Mouse (Mus musculus) intestine, postnatal 0 days (tissue): Measurements from ENCODE around the gene Meig1. TPM values are rescaled to one million over a fixed set of nuclear protein-coding genes. Genes with fewer than 3 reads are reported as not detected.
"Not testable (repeated sequence)": the region's sequence is repeated elsewhere in the genome, so short reads cannot be mapped to it uniquely, and the experiment has no call there.

Experiments
- ATAC-seq: fragments of 200-750 bp; cut with Nextera tagmentation; 2 replicates; pipeline ENCODE4 v1.8.0; 2017; ENCODE audit warnings: mild to moderate bottlenecking, moderate TSS enrichment, moderate library complexity
- H3K27ac ChIP-seq: fragments of 300-500 bp; sonication (generic); 2 replicates; pipeline ENCODE4 v1.5.1; 2014; ENCODE audit warnings: mild to moderate bottlenecking, low read depth, low read length, moderate library complexity
- H3K27me3 ChIP-seq: fragments of 300-500 bp; sonication (generic); replicated peaks from 2 replicates; pipeline ENCODE4 v1.6.1; 2014; ENCODE audit warnings: low read length, mixed read lengths; ENCODE audit not compliant: control insufficient read depth, insufficient read depth
- H3K36me3 ChIP-seq: fragments of 300-500 bp; sonication (generic); 2 replicates; pipeline ENCODE4 v1.6.1; 2014; ENCODE audit warnings: mild to moderate bottlenecking, moderate library complexity; ENCODE audit not compliant: control insufficient read depth, insufficient read depth
- H3K4me1 ChIP-seq: fragments of 300-500 bp; sonication (generic); replicated peaks from 2 replicates; pipeline ENCODE4 v1.6.1; 2014; ENCODE audit warnings: antibody characterized with exemption, low read length, mixed read lengths; ENCODE audit not compliant: control insufficient read depth, insufficient read depth
- H3K4me2 ChIP-seq: fragments of 300-500 bp; sonication (generic); replicated peaks from 2 replicates; pipeline ENCODE4 v1.6.1; 2014; ENCODE audit warnings: low read depth, mild to moderate bottlenecking, moderate library complexity
- H3K4me3 ChIP-seq: fragments of 300-500 bp; sonication (generic); 2 replicates; pipeline ENCODE4 v1.5.1; 2014; ENCODE audit warnings: low read depth, low read length
- H3K9ac ChIP-seq: fragments of 300-500 bp; sonication (generic); 2 replicates; pipeline ENCODE4 v1.6.1; 2014; ENCODE audit warnings: mild to moderate bottlenecking, low read depth, low read length
- H3K9me3 ChIP-seq: fragments of 300-500 bp; sonication (generic); 2 replicates; pipeline ENCODE4 v1.6.1; 2016; ENCODE audit warnings: mixed run types; ENCODE audit not compliant: control insufficient read depth
- CTCF ChIP-seq: sonication (generic); IDR thresholded peaks from 2 replicates; pipeline ENCODE4 v1.5.1; 2016; ENCODE audit warnings: low read depth, mild to moderate bottlenecking, control low read depth, antibody characterized with exemption, moderate library complexity
- whole genome bisulfite sequencing: fragments of 180-500 bp; shearing (Covaris S2); extraction: QIAGEN DNeasy Blood & Tissue Kit; methylation state at CpG from one replicate; pipeline ENCODE4 v1.1.7; 2014; 5-methylcytosine and 5-hydroxymethylcytosine counted together
- polyA plus RNA-seq: library from polyadenylated mRNA; unstranded; fragments of >200 nt; fragmentation: Nextera tagmentation; extraction: Ambion mirVana; gene quantifications from 2 replicates; pipeline ENCODE4 v1.2.1, GENCODE M21; 2015

Meig1 gene
- polyA plus RNA-seq, 1 experiment from 2014 or later, result 0.43 TPM

- Histone ChIP-seq H3K4me1 (no peaks in the 10 kb centered on the region), H3K4me3 (no peak overlapping the region), H3K36me3 (no peaks in the 10 kb centered on the region), H3K9ac (no peak overlapping the region), H3K4me2 (no peak overlapping the region), H3K9me3 (no peaks in the 10 kb centered on the region), H3K27ac (no peak overlapping the region), H3K27me3 (0 out of 2 replicates have a peak, but pooled peaks cover 4% of the 10 kb centered on the region)
- 28% methylated on average over 1 of the region's 1 CpGs for WGBS
- TF ChIP-seq CTCF, result no peak
- no peak for ATAC-seq
Observed at GRCm38 (mm10) chr2:3415676-3416075, 6.8 kb downstream of the Meig1 start.

- Histone ChIP-seq H3K27me3 (0 out of 2 replicates have a peak, but pooled peaks cover 4% of the 10 kb centered on the region), H3K4me3 (no peak overlapping the region), H3K4me2 (no peak overlapping the region), H3K9me3 (no peaks in the 10 kb centered on the region), H3K27ac (no peak overlapping the region), H3K9ac (no peak overlapping the region), H3K4me1 (no peaks in the 10 kb centered on the region), H3K36me3 (no peaks in the 10 kb centered on the region)
- peak; percentile 78 for TF ChIP-seq CTCF
- no peak for ATAC-seq
- 47% methylated on average over 4 of the region's 4 CpGs for WGBS
Observed at GRCm38 (mm10) chr2:3414241-3414640, 8.2 kb downstream of the Meig1 start.

- H3K36me3 ChIP-seq, result no peaks in the 10 kb centered on the region
- H3K4me1 ChIP-seq, result no peaks in the 10 kb centered on the region
- H3K4me2 ChIP-seq, result no peak overlapping the region
- no peak for TF ChIP-seq CTCF
- H3K27me3 ChIP-seq, result no peaks in the 10 kb centered on the region
- H3K27ac ChIP-seq, result no peak overlapping the region
- ATAC-seq, result no peak
- 68% methylated on average over 7 of the region's 7 CpGs for WGBS
- H3K9ac ChIP-seq, result no peak overlapping the region
- no peak overlapping the region for H3K4me3 ChIP-seq
- H3K9me3 ChIP-seq, result no peaks in the 10 kb centered on the region
Observed at GRCm38 (mm10) chr2:3407756-3408155, 14.7 kb downstream of the Meig1 start.

DNA sequence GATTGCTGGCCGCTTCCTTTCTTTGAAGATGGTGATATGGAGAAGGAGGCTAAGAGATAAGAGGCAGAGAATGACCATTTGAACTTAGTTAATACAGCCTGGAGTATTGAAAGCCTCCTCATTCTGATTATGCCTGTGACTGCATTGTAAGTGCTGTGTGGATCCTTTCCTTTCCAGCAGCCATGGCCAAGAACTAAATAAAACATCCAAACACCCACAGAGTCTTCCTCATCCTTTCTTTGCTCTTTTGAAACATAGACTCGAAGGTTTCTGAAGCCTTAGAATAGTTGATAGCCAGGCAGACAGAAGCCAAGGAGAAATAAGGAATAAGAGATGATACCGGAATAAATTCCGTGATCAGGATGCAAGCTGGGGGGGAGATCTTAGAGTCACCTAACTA, 16.5 kb downstream of the Meig1 start:
- H3K4me2 ChIP-seq, result no peak overlapping the region
- ATAC-seq, result no peak
- no peak overlapping the region for H3K9ac ChIP-seq
- H3K4me1 ChIP-seq, result no peaks in the 10 kb centered on the region
- TF ChIP-seq CTCF, result no peak
- WGBS, result 83% methylated on average over 4 of the region's 4 CpGs
- H3K36me3 ChIP-seq, result no peaks in the 10 kb centered on the region
- no peak overlapping the region for H3K27ac ChIP-seq
- no peaks in the 10 kb centered on the region for H3K27me3 ChIP-seq
- no peaks in the 10 kb centered on the region for H3K9me3 ChIP-seq
- H3K4me3 ChIP-seq, result no peak overlapping the region

DNA sequence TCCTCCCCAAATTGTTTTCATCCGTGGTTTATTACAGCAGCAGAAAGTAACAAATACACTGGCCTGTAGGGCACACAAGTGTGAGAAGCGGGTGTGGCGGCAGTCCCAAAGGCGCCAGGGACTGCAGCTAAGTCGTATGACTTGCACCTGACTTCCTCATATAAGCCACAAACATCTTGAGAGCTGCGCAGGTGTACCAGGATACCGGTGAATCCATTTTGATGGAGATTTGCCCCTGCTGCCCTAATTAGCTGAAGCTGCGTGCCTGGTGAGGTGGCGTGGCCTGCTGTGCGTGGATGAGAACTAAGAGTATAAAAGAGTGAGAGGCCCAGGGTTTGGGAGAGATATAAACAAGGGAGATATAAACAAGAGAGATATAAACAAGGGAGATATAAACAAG, 25.3 kb downstream of the Meig1 start, which contains the start of gene Olah:
TSS of gene Olah (minus strand) at position 101 of the 400 bp plus-strand sequence.
- not testable (repeated sequence) for H3K36me3 ChIP-seq, H3K4me2 ChIP-seq, H3K9ac ChIP-seq, H3K4me3 ChIP-seq, H3K4me1 ChIP-seq, H3K27ac ChIP-seq, ATAC-seq, H3K27me3 ChIP-seq, H3K9me3 ChIP-seq
- WGBS, result 56% methylated on average over 10 of the region's 10 CpGs

DNA sequence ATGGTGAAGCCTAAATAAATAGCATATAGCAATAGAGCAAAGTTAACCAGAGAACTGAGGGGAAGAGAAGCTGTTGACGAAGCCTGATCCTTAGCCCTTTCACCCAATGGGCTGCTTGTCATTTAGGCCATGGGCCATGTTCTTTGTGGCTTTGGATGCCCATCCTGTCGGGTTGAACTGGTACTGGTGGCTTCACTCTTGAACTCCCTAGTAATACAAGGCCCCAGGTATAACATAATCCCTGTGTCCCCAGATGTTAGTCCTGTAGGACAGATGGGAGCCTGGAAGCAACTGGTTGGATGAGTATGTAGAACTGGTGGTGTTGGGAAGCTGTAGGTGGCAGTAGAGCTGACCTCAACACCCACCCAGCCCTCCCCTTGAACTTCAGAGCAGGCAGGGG, 30.5 kb downstream of the Meig1 start:
- no peaks in the 10 kb centered on the region for H3K36me3 ChIP-seq
- H3K4me1 ChIP-seq, result no peaks in the 10 kb centered on the region
- WGBS, result 89% methylated on average over 2 of the region's 2 CpGs
- H3K9ac ChIP-seq, result no peak overlapping the region
- no peak overlapping the region for H3K4me3 ChIP-seq
- no peaks in the 10 kb centered on the region for H3K9me3 ChIP-seq
- H3K27ac ChIP-seq, result no peak overlapping the region
- no peak overlapping the region for H3K4me2 ChIP-seq
- ATAC-seq, result no peak
- H3K27me3 ChIP-seq, result no peaks in the 10 kb centered on the region
- TF ChIP-seq CTCF, result no peak

GRCm38 (mm10) chr2:3387105-3387860, 35.2 kb downstream of the Meig1 start:
- Histone ChIP-seq H3K4me3 (no peak overlapping the region), H3K4me1 (no peaks in the 10 kb centered on the region), H3K27ac (no peak overlapping the region), H3K27me3 (no peaks in the 10 kb centered on the region), H3K9me3 (no peaks in the 10 kb centered on the region), H3K9ac (no peak overlapping the region), H3K36me3 (no peaks in the 10 kb centered on the region), H3K4me2 (no peak overlapping the region)
- TF ChIP-seq CTCF, result no peak
- no peak for ATAC-seq
- 77% methylated on average over 6 of the region's 6 CpGs for WGBS
